Comparison of ENCODE assay signal across 18 mouse cellular contexts in genomic region chr16:60685153-60685552, GRCm38 (mm10).
DNase-seq lines count a peak whose midpoint lies in the region; ATAC-seq and TF ChIP-seq lines count a peak whose summit lies in the region.
"Had no signal": no experiment of that assay in that cellular context is flagged by ENCODE, and none has a peak within 500 bp of the region (broad histone marks: within the 10 kb centered on the region; RNA-seq: fewer than 3 reads in every experiment).

No protein-coding gene starts in this region.

- H3K4me2 ChIP-seq in forebrain, embryonic 13.5 days, result no peak overlapping the region
- H3K4me2 ChIP-seq in forebrain, embryonic 12.5 days, result no peak overlapping the region
- H3K4me2 ChIP-seq in forebrain, embryonic 15.5 days (replicated peaks), result no peak overlapping the region
- no peak overlapping the region for H3K4me2 ChIP-seq in forebrain, embryonic 11.5 days (ENCODE audit: low read depth, low read length, severe bottlenecking)
- no peak overlapping the region for H3K4me2 ChIP-seq in midbrain, embryonic 12.5 days (replicated peaks)
- H3K4me2 ChIP-seq: embryonic facial prominence, embryonic 12.5 days had no signal

- no peak for DNase-seq in forebrain, embryonic 11.5 days (ENCODE audit: low spot score)
- DNase-seq in midbrain, embryonic 10.5 days (ENCODE audit: low spot score), result no peak
- peak; percentile 35 for DNase-seq in brain, embryonic 14.5 days (ENCODE audit: low read depth)
- no peak for DNase-seq in kidney, adult 11 months
- DNase-seq: adrenal gland, adult 2 months; adrenal gland, postnatal 10 days; adrenal gland, postnatal 25 days; cerebellum, adult 11-12 months; cerebellum, adult 2 months; cerebellum, adult 9-10 months; cerebellum, postnatal 10 days; cerebellum, postnatal 25 days had no signal

- H3K9me3 ChIP-seq in forebrain, embryonic 13.5 days (replicated peaks), result no peaks in the 10 kb centered on the region
- no peaks in the 10 kb centered on the region for H3K9me3 ChIP-seq in forebrain, embryonic 12.5 days
- no peaks in the 10 kb centered on the region for H3K9me3 ChIP-seq in forebrain, embryonic 15.5 days
- H3K9me3 ChIP-seq in forebrain, embryonic 11.5 days (ENCODE audit: control insufficient read depth, low read length), result no peaks in the 10 kb centered on the region
- H3K9me3 ChIP-seq in midbrain, embryonic 12.5 days, result no peaks in the 10 kb centered on the region
- no peaks in the 10 kb centered on the region for H3K9me3 ChIP-seq in midbrain, embryonic 10.5 days (replicated peaks)
- H3K9me3 ChIP-seq: embryonic facial prominence, embryonic 12.5 days had no signal

- TF ChIP-seq CTCF in brain, embryonic 14.5 days (IDR thresholded peaks at IDR 0.05; ENCODE audit: borderline replicate concordance, extremely low read depth, insufficient read depth, insufficient read length), result no peak

- H3K9ac ChIP-seq in forebrain, embryonic 13.5 days, result no peak overlapping the region
- H3K9ac ChIP-seq in forebrain, embryonic 12.5 days, result no peak overlapping the region
- no peak overlapping the region for H3K9ac ChIP-seq in forebrain, embryonic 15.5 days (replicated peaks)
- H3K9ac ChIP-seq in forebrain, embryonic 11.5 days (ENCODE audit: low read length), result no peak overlapping the region
- H3K9ac ChIP-seq in midbrain, embryonic 12.5 days (replicated peaks), result no peak overlapping the region
- H3K9ac ChIP-seq: embryonic facial prominence, embryonic 12.5 days had no signal

- no peak for TF ChIP-seq POLR2A in brain, embryonic 14.5 days (IDR thresholded peaks at IDR 0.05; ENCODE audit: borderline replicate concordance, extremely low read depth, insufficient read depth, insufficient read length, poor library complexity, severe bottlenecking)

- no peaks in the 10 kb centered on the region for H3K36me3 ChIP-seq in forebrain, embryonic 13.5 days (ENCODE audit: poor library complexity, severe bottlenecking)
- no peaks in the 10 kb centered on the region for H3K36me3 ChIP-seq in forebrain, embryonic 12.5 days (replicated peaks)
- H3K36me3 ChIP-seq in forebrain, embryonic 15.5 days, result no peaks in the 10 kb centered on the region
- H3K36me3 ChIP-seq in forebrain, embryonic 11.5 days (ENCODE audit: control insufficient read depth, insufficient read depth, low read length), result no peaks in the 10 kb centered on the region
- H3K36me3 ChIP-seq in midbrain, embryonic 12.5 days, result no peaks in the 10 kb centered on the region
- no peaks in the 10 kb centered on the region for H3K36me3 ChIP-seq in midbrain, embryonic 10.5 days
- H3K36me3 ChIP-seq: embryonic facial prominence, embryonic 12.5 days had no signal

- no peak overlapping the region for H3K27ac ChIP-seq in forebrain, embryonic 13.5 days
- H3K27ac ChIP-seq in forebrain, embryonic 12.5 days, result no peak overlapping the region
- no peak overlapping the region for H3K27ac ChIP-seq in forebrain, embryonic 15.5 days (replicated peaks)
- no peak overlapping the region for H3K27ac ChIP-seq in forebrain, embryonic 11.5 days (ENCODE audit: low read depth, low read length)
- no peak overlapping the region for H3K27ac ChIP-seq in midbrain, embryonic 12.5 days (replicated peaks)
- no peak overlapping the region for H3K27ac ChIP-seq in midbrain, embryonic 10.5 days (replicated peaks)
- H3K27ac ChIP-seq: embryonic facial prominence, embryonic 12.5 days had no signal

- 59% methylated on average over 5 of the region's 5 CpGs for WGBS in forebrain, embryonic 13.5 days
- WGBS in forebrain, embryonic 12.5 days, result 58% methylated on average over 5 of the region's 5 CpGs
- WGBS in forebrain, embryonic 15.5 days, result 54% methylated on average over 5 of the region's 5 CpGs
- 66% methylated on average over 5 of the region's 5 CpGs for WGBS in forebrain, embryonic 11.5 days
- WGBS in midbrain, embryonic 12.5 days, result 51% methylated on average over 5 of the region's 5 CpGs
- WGBS in midbrain, embryonic 10.5 days, result 75% methylated on average over 5 of the region's 5 CpGs

- H3K4me1 ChIP-seq in forebrain, embryonic 13.5 days, result no peaks in the 10 kb centered on the region
- no peaks in the 10 kb centered on the region for H3K4me1 ChIP-seq in forebrain, embryonic 12.5 days
- H3K4me1 ChIP-seq in forebrain, embryonic 15.5 days, result no peaks in the 10 kb centered on the region
- no peaks in the 10 kb centered on the region for H3K4me1 ChIP-seq in forebrain, embryonic 11.5 days (replicated peaks; ENCODE audit: control insufficient read depth, insufficient read depth, low read length)
- H3K4me1 ChIP-seq in midbrain, embryonic 12.5 days, result no peaks in the 10 kb centered on the region
- H3K4me1 ChIP-seq in midbrain, embryonic 10.5 days, result no peaks in the 10 kb centered on the region
- H3K4me1 ChIP-seq: embryonic facial prominence, embryonic 12.5 days had no signal

- no peaks in the 10 kb centered on the region for H3K27me3 ChIP-seq in forebrain, embryonic 13.5 days
- H3K27me3 ChIP-seq in forebrain, embryonic 12.5 days, result no peaks in the 10 kb centered on the region
- no peaks in the 10 kb centered on the region for H3K27me3 ChIP-seq in forebrain, embryonic 15.5 days
- no peaks in the 10 kb centered on the region for H3K27me3 ChIP-seq in forebrain, embryonic 11.5 days (ENCODE audit: control insufficient read depth, insufficient read depth, low read length)
- H3K27me3 ChIP-seq in midbrain, embryonic 12.5 days, result no peaks in the 10 kb centered on the region
- H3K27me3 ChIP-seq in midbrain, embryonic 10.5 days (ENCODE audit: low read depth, poor library complexity, severe bottlenecking), result no peaks in the 10 kb centered on the region
- H3K27me3 ChIP-seq: embryonic facial prominence, embryonic 12.5 days had no signal

- ATAC-seq in forebrain, embryonic 13.5 days, result peak; percentile 38; the same call in 1 of the 2 replicates
- ATAC-seq in forebrain, embryonic 12.5 days (ENCODE audit: low FRiP score), result no peak
- peak; percentile 57; the same call in 1 of the 2 replicates for ATAC-seq in forebrain, embryonic 15.5 days (replicated peaks)
- ATAC-seq in forebrain, embryonic 11.5 days (replicated peaks; ENCODE audit: low FRiP score), result no peak
- ATAC-seq in midbrain, embryonic 12.5 days (ENCODE audit: low FRiP score, low read depth), result peak; percentile 59; the same call in 1 of the 2 replicates
- ATAC-seq: forebrain, embryonic 16.5 days had no signal

- H3K4me3 ChIP-seq in forebrain, embryonic 13.5 days, result no peak overlapping the region
- H3K4me3 ChIP-seq in forebrain, embryonic 12.5 days (replicated peaks), result no peak overlapping the region
- no peak overlapping the region for H3K4me3 ChIP-seq in forebrain, embryonic 15.5 days
- H3K4me3 ChIP-seq in forebrain, embryonic 11.5 days (ENCODE audit: low read depth, low read length), result no peak overlapping the region
- no peak overlapping the region for H3K4me3 ChIP-seq in midbrain, embryonic 12.5 days
- no peak overlapping the region for H3K4me3 ChIP-seq in midbrain, embryonic 10.5 days
- H3K4me3 ChIP-seq: embryonic facial prominence, embryonic 12.5 days had no signal

Comparison
In these comparisons a context has a peak if more than half of its experiments do, and no peak if none do; other contexts are left out.
1. ATAC-seq: peak in forebrain, embryonic 13.5 days (single experiment), forebrain, embryonic 15.5 days (single experiment) and midbrain, embryonic 12.5 days (single experiment); none in forebrain, embryonic 12.5 days (single experiment) and forebrain, embryonic 11.5 days (single experiment).